8 mouse cellular contexts compared by ENCODE assay signal in genomic region chr17:27565942-27566267, GRCm38 (mm10). TPM values are rescaled to one million over a fixed set of nuclear protein-coding genes. Genes with fewer than 3 reads are reported as not detected.
DNase-seq lines count a peak whose midpoint lies in the region; ATAC-seq and TF ChIP-seq lines count a peak whose summit lies in the region.

No protein-coding gene starts in this region.

- peak; percentile 4; the same call in 1 of the 2 replicates for ATAC-seq in heart, embryonic 15.5 days (replicated peaks; ENCODE audit: insufficient number of reproducible peaks, insufficient read depth, low FRiP score, low read depth)
- ATAC-seq in forebrain, embryonic 16.5 days, result peak; percentile 45; the same call in 1 of the 2 replicates
- ATAC-seq in liver, postnatal 0 days, result no peak

- H3K36me3 ChIP-seq in heart, embryonic 15.5 days, result no peaks in the 10 kb centered on the region
- H3K36me3 ChIP-seq in ES-E14 (ENCODE audit: control insufficient read depth, insufficient read depth, low read length, poor library complexity, severe bottlenecking), result peaks cover 15% of the 10 kb centered on the region
- H3K36me3 ChIP-seq in forebrain, embryonic 16.5 days (ENCODE audit: control insufficient read depth, insufficient read depth), result no peaks in the 10 kb centered on the region
- peaks cover 13% of the 10 kb centered on the region; the same call in 1 of the 2 replicates for H3K36me3 ChIP-seq in liver, postnatal 0 days (replicated peaks; ENCODE audit: insufficient read depth, low read length)

- H3K4me1 ChIP-seq in heart, embryonic 15.5 days (replicated peaks), result peaks cover 32% of the 10 kb centered on the region
- peaks cover 7 to 10% of the 10 kb centered on the region in 2 experiments; a peak in 3 of 4 replicates for H3K4me1 ChIP-seq in ES-E14 (ENCODE audit: control insufficient read depth in 2 of 2, insufficient read depth in 2 of 2, low read length in 2 of 2, poor library complexity in 1 of 2)
- peaks cover 21% of the 10 kb centered on the region for H3K4me1 ChIP-seq in forebrain, embryonic 16.5 days (replicated peaks; ENCODE audit: control insufficient read depth, insufficient read depth, low read length)
- peaks cover 23% of the 10 kb centered on the region for H3K4me1 ChIP-seq in liver, postnatal 0 days (ENCODE audit: insufficient read depth)

- no peaks in the 10 kb centered on the region for H3K9me3 ChIP-seq in heart, embryonic 15.5 days (replicated peaks)
- no peaks in the 10 kb centered on the region for H3K9me3 ChIP-seq in ES-E14 (ENCODE audit: control insufficient read depth, insufficient read depth, low read depth, low read length)
- H3K9me3 ChIP-seq in forebrain, embryonic 16.5 days (ENCODE audit: control insufficient read depth, low read length), result no peaks in the 10 kb centered on the region
- H3K9me3 ChIP-seq in liver, postnatal 0 days (ENCODE audit: low read length), result no peaks in the 10 kb centered on the region

- H3K27ac ChIP-seq in heart, embryonic 15.5 days, result no peak overlapping the region
- H3K27ac ChIP-seq in ES-E14 (ENCODE audit: insufficient read depth, low read depth, low read length, poor library complexity, severe bottlenecking), result no peak overlapping the region; the same call in 1 of the 2 replicates
- no peak overlapping the region for H3K27ac ChIP-seq in forebrain, embryonic 16.5 days (ENCODE audit: low read length)
- 0 out of 2 replicates have a peak overlapping the region, but pooled peaks have one; percentile 13 for H3K27ac ChIP-seq in liver, postnatal 0 days (ENCODE audit: low read depth)

- H3K4me2 ChIP-seq in heart, embryonic 15.5 days, result peak overlapping the region; percentile 95
- peak overlapping the region; percentile 91 for H3K4me2 ChIP-seq in forebrain, embryonic 16.5 days (ENCODE audit: low read length)
- peak overlapping the region; percentile 96 for H3K4me2 ChIP-seq in liver, postnatal 0 days (ENCODE audit: low read depth, low read length)

- H3K27me3 ChIP-seq in heart, embryonic 15.5 days, result no peaks in the 10 kb centered on the region
- H3K27me3 ChIP-seq in forebrain, embryonic 16.5 days (replicated peaks; ENCODE audit: control insufficient read depth, insufficient read depth, low read length), result no peaks in the 10 kb centered on the region
- no peaks in the 10 kb centered on the region for H3K27me3 ChIP-seq in liver, postnatal 0 days (ENCODE audit: insufficient read depth, low read length)

- in situ Hi-C loops in ES-E14 (cut with MboI; ENCODE audit: low sequenced_read_pairs in 2 of 2, unreplicated experiment in 2 of 2), result no loop called here

- peak overlapping the region; percentile 70 for H3K9ac ChIP-seq in heart, embryonic 15.5 days
- peak overlapping the region; percentile 63 for H3K9ac ChIP-seq in ES-E14 (ENCODE audit: insufficient read depth, low read depth, low read length, poor library complexity, severe bottlenecking)
- H3K9ac ChIP-seq in forebrain, embryonic 16.5 days (replicated peaks; ENCODE audit: low read depth, low read length), result peak overlapping the region; percentile 82
- H3K9ac ChIP-seq in liver, postnatal 0 days (replicated peaks), result peak overlapping the region; percentile 64

- under 1% methylated on average over 13 of the region's 13 CpGs for WGBS in heart, embryonic 15.5 days
- under 1% methylated on average over 13 of the region's 13 CpGs for WGBS in forebrain, embryonic 16.5 days
- WGBS in liver, postnatal 0 days (ENCODE audit: insufficient replicate concordance), result under 1% methylated on average over 13 of the region's 13 CpGs

- no peak for TF ChIP-seq EP300 in liver, postnatal 0 days (IDR thresholded peaks at IDR 0.05; ENCODE audit: low read depth)

- no peak for TF ChIP-seq CTCF in liver, postnatal 0 days (IDR thresholded peaks at IDR 0.05; ENCODE audit: low read depth)

- no peak for DNase-seq in heart, adult 18-20 months
- DNase-seq in ES-E14 (ENCODE audit: low read depth, low spot score), result no peak
- no peak for DNase-seq in liver, postnatal 0 days
- DNase-seq in right cerebral cortex, postnatal 10 days (ENCODE audit: low spot score in 2 of 2), result no peak
- DNase-seq in ovary, adult 18-20 months (ENCODE audit: low spot score), result no peak
- DNase-seq in layer of hippocampus, adult 9-11 months, result no peak

- H3K4me3 ChIP-seq in heart, embryonic 15.5 days, result peak overlapping the region; percentile 72
- H3K4me3 ChIP-seq in ES-E14 (ENCODE audit: insufficient read depth in 1 of 2, low read depth in 1 of 2, low read length in 2 of 2, poor library complexity in 1 of 2, severe bottlenecking in 1 of 2), result peak overlapping the region; percentile 45 to 63
- peak overlapping the region; percentile 75 for H3K4me3 ChIP-seq in forebrain, embryonic 16.5 days (replicated peaks; ENCODE audit: low read length)
- H3K4me3 ChIP-seq in liver, postnatal 0 days (ENCODE audit: low read depth, low read length), result peak overlapping the region; percentile 73

TF ChIP-seq in ES-E14, 5 proteins besides CTCF, POLR2A, EP300 and RAD21:
- no peak for TF ChIP-seq MAFK (IDR thresholded peaks at IDR 0.05; ENCODE audit: insufficient read depth, low read depth, low read length)
- no peak for TF ChIP-seq ZNF384 (IDR thresholded peaks at IDR 0.05; ENCODE audit: low read depth, low read length)
- no peak for TF ChIP-seq HCFC1 (IDR thresholded peaks at IDR 0.05; ENCODE audit: borderline replicate concordance, insufficient read depth, low read length)
- no peak for TF ChIP-seq CHD2 (IDR thresholded peaks at IDR 0.05; ENCODE audit: low read depth, low read length)
- TF ChIP-seq ZC3H11A (IDR thresholded peaks at IDR 0.05; ENCODE audit: borderline replicate concordance, low read depth, low read length), result no peak

RNA-seq across cellular contexts. Expression of gene AI413582, which starts 0.3 kb away (rescaled TPM):
- 14.5 and 23.0 TPM in 2 replicates for polyA plus RNA-seq in heart, embryonic 15.5 days (2015; fragmentation: Nextera tagmentation; extraction: Ambion mirVana)
- 10 to 100 TPM in 1 of 2 experiments, 1 to 10 TPM in 1; 9.3 to 10.6 TPM for total RNA-seq in heart, adult 18-20 months (2021)
- 6.8 and 9.2 TPM in 2 replicates for total RNA-seq in ES-E14 (2012; rRNA removed)
- polyA plus RNA-seq in forebrain, embryonic 16.5 days (2015; fragmentation: Nextera tagmentation; extraction: Ambion mirVana), result 31.9 and 49.8 TPM in 2 replicates
- polyA plus RNA-seq in liver, postnatal 0 days (2015; fragmentation: Nextera tagmentation; extraction: Ambion mirVana), result 15.0 and 16.7 TPM in 2 replicates

RNA-seq across cellular contexts. Expression of gene Hmga1, which starts 9.6 kb away (rescaled TPM):
- 95.0 and 152 TPM in 2 replicates for polyA plus RNA-seq in heart, embryonic 15.5 days (2015; fragmentation: Nextera tagmentation; extraction: Ambion mirVana)
- total RNA-seq in heart, adult 18-20 months (2021), result 10 to 100 TPM; 47.3 to 52.7 TPM
- 142 and 175 TPM in 2 replicates for total RNA-seq in ES-E14 (2012; rRNA removed)
- 107 and 113 TPM in 2 replicates for polyA plus RNA-seq in forebrain, embryonic 16.5 days (2015; fragmentation: Nextera tagmentation; extraction: Ambion mirVana)
- polyA plus RNA-seq in liver, postnatal 0 days (2015; fragmentation: Nextera tagmentation; extraction: Ambion mirVana), result 64.0 and 64.9 TPM in 2 replicates

RNA-seq across cellular contexts. Expression of gene Grm4, which starts 44.7 kb away (rescaled TPM):
- polyA plus RNA-seq in heart, embryonic 15.5 days (2015; fragmentation: Nextera tagmentation; extraction: Ambion mirVana), result 0.05 and 0.36 TPM in 2 replicates
- total RNA-seq in heart, adult 18-20 months (2021), result under 1 TPM; 0.15 to 0.18 TPM
- 0.49 and 0.74 TPM in 2 replicates for total RNA-seq in ES-E14 (2012; rRNA removed)
- 3.0 and 4.0 TPM in 2 replicates for polyA plus RNA-seq in forebrain, embryonic 16.5 days (2015; fragmentation: Nextera tagmentation; extraction: Ambion mirVana)
- polyA plus RNA-seq in liver, postnatal 0 days (2015; fragmentation: Nextera tagmentation; extraction: Ambion mirVana), result not detected in 2 replicates

RNA-seq across cellular contexts. Expression of gene Nudt3, which starts 57.4 kb away (rescaled TPM):
- 132 and 145 TPM in 2 replicates for polyA plus RNA-seq in heart, embryonic 15.5 days (2015; fragmentation: Nextera tagmentation; extraction: Ambion mirVana)
- 100 to 1,000 TPM; 323 to 334 TPM for total RNA-seq in heart, adult 18-20 months (2021)
- total RNA-seq in ES-E14 (2012; rRNA removed), result 79.9 and 97.9 TPM in 2 replicates
- polyA plus RNA-seq in forebrain, embryonic 16.5 days (2015; fragmentation: Nextera tagmentation; extraction: Ambion mirVana), result 272 and 293 TPM in 2 replicates
- polyA plus RNA-seq in liver, postnatal 0 days (2015; fragmentation: Nextera tagmentation; extraction: Ambion mirVana), result 17.9 and 20.2 TPM in 2 replicates
